Mouse (Mus musculus) heart, postnatal 14 days (tissue): ENCODE results near the gene Oprd1. TPM values are rescaled to one million over a fixed set of nuclear protein-coding genes. Genes with fewer than 3 reads are reported as not detected.

Experiments
- DNase-seq, 2 experiments: peaks; one replicate each; pipeline ENCODE4 v3.0.0; 2021 to 2022
- intact Hi-C: fragments of 180-260 bp; cut with DNase I; formaldehyde crosslinking; loops from one replicate; pipeline ENCODE4 v1.15.1; 2025
- total RNA-seq, 2 experiments: library from RNA; stranded (reverse); gene quantifications; 2 replicates each; pipeline ENCODE4 v1.2.3; 2021

The Oprd1 gene
- total RNA-seq, 2 experiments from 2014 or later: 0.19 to 0.20 TPM

- intact Hi-C loops: no loop called here
- no peak for DNase-seq
These were observed 78.7 kb downstream of the Oprd1 start for GRCm38 (mm10) chr4:132065578-132065977.

GRCm38 (mm10) chr4:132064550-132064949 lies 79.7 kb downstream of the Oprd1 start:
- intact Hi-C loops: no loop called here

GRCm38 (mm10) chr4:132062934-132063884 lies 81.1 kb downstream of the Oprd1 start:
- no peak for DNase-seq

More at GRCm38 (mm10) chr4:132064550-132064949, 79.7 kb downstream of the Oprd1 start:
- no peak for DNase-seq

GRCm38 (mm10) chr4:132062289-132062688 lies 82.0 kb downstream of the Oprd1 start:
- no peak for DNase-seq
- intact Hi-C loops: no loop called here

More at GRCm38 (mm10) chr4:132062934-132063884, 81.1 kb downstream of the Oprd1 start:
- intact Hi-C loops: no loop called here

Other genes with a start within 250 kb of the Oprd1 start
- gene Tmem200b, start 222.7 kb downstream of the Oprd1 start, total RNA-seq: 10 to 100 TPM in 1 of 2 experiments, 1 to 10 TPM in 1; 9.5 to 12.8 TPM
- under 1 TPM; 0.15 to 0.19 TPM for gene Gm10300, start 69.8 kb downstream of the Oprd1 start, total RNA-seq
- gene Epb41, start 69.2 kb downstream of the Oprd1 start, total RNA-seq: 100 to 1,000 TPM; 216 to 281 TPM
- gene Ythdf2, start 67.8 kb upstream of the Oprd1 start, total RNA-seq: 10 to 100 TPM; 30.6 to 34.6 TPM
- gene Gmeb1, start 117.1 kb upstream of the Oprd1 start, total RNA-seq: 10 to 100 TPM; 12.7 to 13.9 TPM
- gene Taf12, start 129.9 kb upstream of the Oprd1 start, total RNA-seq: 10 to 100 TPM; 25.8 to 27.7 TPM
- gene Rab42, start 158.9 kb upstream of the Oprd1 start, total RNA-seq: under 1 TPM; 0.39 to 0.76 TPM
- 10 to 100 TPM; 21.6 to 24.6 TPM for gene Trnau1ap, start 185.1 kb upstream of the Oprd1 start, total RNA-seq
- gene Rcc1, start 209.1 kb upstream of the Oprd1 start, total RNA-seq: 10 to 100 TPM in 1 of 2 experiments, 1 to 10 TPM in 1; 9.5 to 13.3 TPM